Mouse (Mus musculus) T-helper 17 cell (primary cell): ENCODE data around the gene Map4.

Experiments
- in situ Hi-C, 2 experiments: fragments of 300-600 bp; cut with MboI, MseI; formaldehyde crosslinking; loops; 1 replicate in 1 of 2; 2 replicates in 1 of 2; pipeline ENCODE4 v1.15.1; 2025; ENCODE audit warnings: high pct_unique_total_duplicates in 2 of 2

The Map4 gene

DNA sequence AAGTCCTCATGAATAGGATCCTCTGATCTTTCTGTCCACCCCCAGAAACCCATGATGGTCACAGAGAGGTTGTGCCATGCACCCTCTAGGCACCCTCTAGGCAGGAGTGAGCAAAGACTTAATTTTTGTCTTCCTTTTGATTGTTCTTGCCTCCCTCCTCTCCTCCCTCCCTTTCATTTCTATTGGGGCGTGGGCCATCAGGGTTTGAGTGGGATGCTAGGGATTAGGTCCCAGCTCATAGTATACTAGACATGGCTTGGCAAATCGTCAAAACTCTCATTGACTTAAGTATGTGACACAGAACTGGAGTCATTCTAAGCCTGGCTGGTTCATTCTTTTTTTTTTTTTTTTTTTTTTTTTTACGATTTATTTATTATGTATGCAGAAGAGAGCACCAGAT lies 123.5 kb downstream of the Map4 start:
- in situ Hi-C loops, result no loop called here

DNA sequence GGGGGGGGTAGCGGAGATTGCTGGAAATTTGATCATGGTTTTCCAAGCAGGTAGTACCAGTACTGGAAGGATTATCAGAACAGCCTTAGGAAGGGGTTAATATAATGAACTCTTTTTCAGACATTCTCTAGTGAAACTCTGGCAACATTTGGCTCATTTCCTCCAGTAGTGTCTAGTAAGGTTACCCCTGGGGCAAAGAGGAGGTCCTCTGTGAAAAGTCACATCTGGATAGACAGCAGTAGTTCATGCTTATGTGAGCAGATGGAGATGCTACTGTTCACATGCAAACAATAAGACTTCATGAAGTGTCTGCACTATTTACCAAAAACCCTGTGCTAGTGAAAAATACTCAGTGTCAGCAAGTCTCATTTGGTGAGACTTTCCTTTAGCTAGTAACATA lies 125.9 kb downstream of the Map4 start:
- in situ Hi-C loops, result no loop called here

DNA sequence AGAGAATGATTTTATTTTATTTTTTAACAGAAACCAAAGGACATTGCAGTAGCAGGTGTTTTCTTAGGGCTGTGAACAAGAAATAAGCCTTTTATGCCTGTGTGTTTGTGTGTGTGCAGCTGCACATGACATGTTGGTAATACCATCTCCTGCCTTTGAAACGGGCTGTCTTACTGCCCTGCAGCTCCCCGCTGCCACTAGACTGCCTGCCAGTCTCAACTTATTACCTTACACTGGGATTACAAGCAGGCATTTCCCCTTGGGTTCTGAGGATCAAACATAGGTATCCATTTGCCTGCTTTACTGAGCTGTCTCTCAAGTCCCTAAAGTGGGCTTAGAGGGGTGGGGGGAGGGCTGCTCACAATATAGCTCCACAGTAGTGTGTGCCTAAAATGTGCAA lies 129.5 kb downstream of the Map4 start:
- in situ Hi-C loops, result loop anchor here in 1 of 2 experiments (10.0 kb wide), 1 partner anchor 1356 kb away; no protein-coding TSS in a partner anchor

DNA sequence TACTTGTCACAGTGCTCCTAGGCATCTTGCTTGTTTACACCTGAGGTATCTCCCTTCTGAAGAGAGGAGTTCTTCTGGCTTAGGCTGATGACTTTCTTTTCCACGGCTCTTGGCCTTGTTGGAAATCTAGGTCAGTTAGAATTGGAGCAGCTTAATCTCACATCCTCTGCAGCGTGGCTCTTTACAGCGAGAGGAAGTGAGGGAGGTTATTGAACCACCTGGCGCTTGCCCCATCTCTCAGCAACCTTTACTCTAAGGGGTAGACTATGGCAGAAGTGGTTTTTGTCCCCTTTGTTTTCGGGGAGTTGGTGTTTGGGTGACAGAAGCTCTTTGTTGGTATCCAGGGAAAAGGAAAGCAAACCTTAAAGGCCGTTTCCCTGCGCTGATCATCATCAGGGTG lies 131.1 kb downstream of the Map4 start:
- in situ Hi-C loops, result loop anchor here in 1 of 2 experiments (10.0 kb wide), 1 partner anchor 1358 kb away; no protein-coding TSS in a partner anchor

DNA sequence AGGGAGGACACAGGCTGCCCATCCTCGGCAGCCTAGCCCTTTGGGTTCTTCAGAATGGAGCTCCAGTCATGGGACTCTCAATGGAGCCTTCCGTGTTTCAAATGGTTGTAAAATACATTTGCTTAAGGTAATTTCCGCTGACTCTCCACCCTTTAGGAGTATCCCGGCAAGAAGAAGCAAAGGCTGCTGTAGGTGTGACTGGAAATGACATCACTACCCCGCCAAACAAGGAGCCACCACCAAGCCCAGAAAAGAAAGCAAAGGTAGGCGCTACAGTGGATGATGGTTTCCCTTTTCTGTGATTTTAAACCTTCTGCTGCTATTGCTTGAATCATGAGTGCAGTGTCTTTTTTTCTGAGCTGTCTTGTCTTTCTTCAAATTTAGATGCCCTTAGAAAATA lies 131.6 kb downstream of the Map4 start:
- in situ Hi-C loops, result loop anchor here in 1 of 2 experiments (10.0 kb wide), 1 partner anchor 1358 kb away; no protein-coding TSS in a partner anchor

DNA sequence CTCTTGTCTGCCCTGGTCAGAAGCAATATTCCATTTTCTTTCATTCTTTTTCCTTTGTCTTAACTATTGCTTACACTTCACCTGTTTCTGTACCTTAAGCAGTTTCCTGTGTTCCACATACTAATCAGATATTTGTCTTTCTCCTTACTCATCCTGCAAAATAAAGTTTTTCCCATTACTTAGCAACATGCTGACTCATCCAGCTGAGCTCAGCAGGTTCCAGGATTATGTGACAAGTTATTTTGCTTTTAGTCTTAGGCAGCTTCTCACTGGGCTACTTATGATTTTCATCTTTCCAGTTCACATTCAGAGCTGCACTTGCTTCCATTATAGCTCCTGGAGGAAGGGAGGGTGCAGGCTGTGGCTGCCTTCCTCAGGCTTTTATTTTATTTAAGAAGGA lies 133.4 kb downstream of the Map4 start:
- in situ Hi-C loops, result loop anchor here in 1 of 2 experiments (10.0 kb wide), 1 partner anchor 1360 kb away; no protein-coding TSS in a partner anchor

DNA sequence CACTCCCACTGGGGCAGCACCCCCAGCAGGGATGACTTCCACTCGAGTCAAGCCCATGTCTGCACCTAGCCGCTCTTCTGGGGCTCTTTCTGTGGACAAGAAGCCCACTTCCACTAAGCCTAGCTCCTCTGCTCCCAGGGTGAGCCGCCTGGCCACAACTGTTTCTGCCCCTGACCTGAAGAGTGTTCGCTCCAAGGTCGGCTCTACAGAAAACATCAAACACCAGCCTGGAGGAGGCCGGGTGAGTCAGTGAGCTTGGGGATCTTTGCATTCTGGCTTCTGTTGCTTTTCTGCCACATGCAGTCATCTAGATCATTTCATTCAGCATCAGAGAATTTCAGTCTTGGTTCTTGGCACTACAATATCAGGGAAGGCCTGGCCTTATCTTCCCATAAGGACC lies 137.5 kb downstream of the Map4 start:
- in situ Hi-C loops, result loop anchor here in 1 of 2 experiments (10.0 kb wide), 1 partner anchor 1364 kb away; no protein-coding TSS in a partner anchor

DNA sequence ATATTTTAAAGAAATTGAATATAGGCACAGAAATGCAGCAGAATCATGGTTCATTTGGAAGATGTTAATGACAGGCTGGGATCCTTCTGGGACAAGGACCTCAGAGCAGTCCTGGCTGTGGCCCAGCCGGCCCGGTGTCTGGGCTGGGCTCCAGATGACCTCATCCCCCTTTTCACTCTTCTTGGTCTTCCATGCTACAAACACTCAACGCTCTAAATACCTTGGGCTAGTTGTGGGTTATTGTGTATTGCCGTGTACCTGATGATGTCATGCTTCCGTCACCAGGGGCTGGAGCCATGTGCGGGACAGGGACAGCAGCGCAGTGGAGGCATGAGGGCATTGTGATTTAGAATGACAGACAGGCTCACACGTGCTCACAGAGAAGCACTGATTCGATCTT lies 139.1 kb downstream of the Map4 start:
- in situ Hi-C loops, result loop anchor here (5.0 to 10.0 kb wide), 3 partner anchors 88 to 176 kb away; no protein-coding TSS in a partner anchor

DNA sequence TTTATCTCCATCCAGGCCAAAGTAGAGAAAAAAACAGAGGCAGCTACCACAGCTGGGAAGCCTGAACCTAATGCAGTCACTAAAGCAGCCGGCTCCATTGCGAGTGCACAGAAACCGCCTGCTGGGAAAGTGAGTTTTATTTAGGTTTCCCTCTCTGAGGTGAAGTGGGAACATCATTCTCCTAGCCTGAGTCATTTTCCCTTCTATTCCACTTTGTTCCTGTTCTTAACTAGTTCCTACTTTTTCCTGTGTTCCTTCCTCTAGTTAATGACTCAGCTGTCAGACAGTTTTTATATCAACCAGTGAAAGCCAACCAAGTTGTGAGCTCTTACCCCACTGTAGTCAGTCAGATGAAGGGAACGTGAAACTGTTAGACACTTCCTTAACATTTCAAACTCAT lies 139.8 kb downstream of the Map4 start:
- in situ Hi-C loops, result loop anchor here (5.0 to 10.0 kb wide), 3 partner anchors 89 to 176 kb away; no protein-coding TSS in a partner anchor

DNA sequence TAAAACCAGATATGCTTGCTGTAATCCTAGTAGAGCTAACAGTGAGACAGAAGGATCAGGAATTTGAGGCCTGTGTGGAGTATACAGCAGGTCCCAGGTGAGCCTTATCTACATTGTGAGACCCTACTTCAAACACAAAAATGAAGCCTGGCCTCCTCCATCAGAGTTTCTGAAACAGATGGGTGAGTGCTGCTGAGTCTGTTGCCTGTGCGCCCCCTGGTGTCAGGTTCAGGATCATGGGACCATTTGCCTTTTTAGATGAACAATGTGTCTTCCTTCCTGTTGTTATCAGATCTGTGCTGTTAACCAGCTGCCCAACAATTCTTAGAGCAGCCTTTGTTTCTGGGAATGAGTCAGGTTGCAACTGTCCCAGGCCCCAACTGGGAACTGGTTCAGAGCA lies 140.6 kb downstream of the Map4 start:
- in situ Hi-C loops, result loop anchor here (5.0 to 10.0 kb wide), 3 partner anchors 90 to 177 kb away; no protein-coding TSS in a partner anchor

DNA sequence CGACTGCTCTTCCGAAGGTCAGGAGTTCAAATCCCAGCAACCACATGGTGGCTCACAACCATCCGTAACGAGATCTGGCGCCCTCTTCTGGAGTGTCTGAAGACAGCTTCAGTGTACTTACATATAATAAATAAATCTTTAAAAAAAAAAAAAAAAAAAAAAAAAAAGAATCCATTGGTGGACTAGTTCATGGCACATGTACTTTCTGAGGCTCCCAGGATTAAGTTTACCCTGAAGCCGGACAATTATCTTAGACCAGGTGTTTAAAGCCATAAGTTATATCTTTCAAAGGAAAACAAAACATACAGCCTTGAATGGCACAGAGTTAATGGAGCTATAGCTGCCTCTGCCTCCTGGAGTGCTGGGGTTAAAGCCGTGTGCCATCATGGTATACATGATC lies 145.2 kb downstream of the Map4 start:
- in situ Hi-C loops, result loop anchor here in 1 of 2 experiments (10.0 kb wide), 1 partner anchor 182 kb away; no protein-coding TSS in a partner anchor

DNA sequence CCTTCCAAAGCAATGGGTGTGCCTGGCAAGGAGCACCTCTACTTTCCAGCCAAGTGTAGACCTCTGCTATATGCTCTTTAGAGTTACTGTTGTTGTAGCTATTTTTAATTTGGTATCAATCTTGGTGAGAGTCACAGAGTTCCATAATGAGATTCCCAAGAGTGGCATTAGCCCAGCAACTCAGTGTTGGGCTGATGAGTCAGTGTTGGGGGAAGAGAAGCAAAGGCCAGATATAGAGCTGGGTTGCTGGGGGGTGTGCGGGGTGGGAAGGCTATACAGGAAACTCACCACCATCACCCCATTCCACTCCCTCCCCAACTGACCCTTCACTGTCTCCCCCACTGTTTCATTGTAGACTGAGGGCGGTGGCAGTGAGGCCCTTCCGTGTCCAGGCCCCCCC lies 149.8 kb downstream of the Map4 start:
- in situ Hi-C loops, result no loop called here

DNA sequence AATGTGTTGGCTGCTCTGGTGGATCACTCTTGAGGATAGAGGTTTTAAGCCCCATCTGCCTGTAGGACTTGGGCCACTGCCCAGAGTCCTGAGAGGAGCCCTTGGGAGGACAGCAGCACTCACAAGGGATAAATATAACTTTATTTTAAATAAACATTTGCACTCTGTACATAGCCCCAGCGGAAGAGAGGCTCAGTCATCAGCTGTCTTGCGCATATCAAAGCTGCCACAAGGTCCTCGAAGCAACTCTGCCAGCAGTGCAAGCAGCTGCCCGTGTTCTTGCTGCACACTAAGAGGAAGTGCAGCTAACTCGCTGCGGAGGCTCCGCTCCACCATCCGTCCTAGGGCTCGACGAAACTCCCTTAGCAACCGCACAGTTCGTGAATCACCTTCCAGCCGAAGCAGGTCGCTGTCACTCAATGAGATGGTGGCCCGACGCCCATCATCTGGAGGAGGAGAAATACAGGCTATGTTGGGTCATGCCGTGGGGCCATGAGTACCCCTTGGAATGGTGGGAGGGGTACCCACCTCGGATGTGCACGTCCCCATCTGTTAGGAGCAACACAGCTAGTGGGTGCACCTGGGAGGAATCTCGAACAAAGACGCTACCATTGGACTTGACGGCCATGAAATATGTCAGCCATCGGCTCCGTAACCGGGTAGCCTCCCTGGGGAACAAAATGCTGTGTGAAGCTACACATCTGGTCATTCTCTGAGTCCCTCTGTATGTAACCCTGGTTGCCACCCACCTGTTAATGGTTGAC lies 153.1 kb downstream of the Map4 start:
- in situ Hi-C loops, result no loop called here

DNA sequence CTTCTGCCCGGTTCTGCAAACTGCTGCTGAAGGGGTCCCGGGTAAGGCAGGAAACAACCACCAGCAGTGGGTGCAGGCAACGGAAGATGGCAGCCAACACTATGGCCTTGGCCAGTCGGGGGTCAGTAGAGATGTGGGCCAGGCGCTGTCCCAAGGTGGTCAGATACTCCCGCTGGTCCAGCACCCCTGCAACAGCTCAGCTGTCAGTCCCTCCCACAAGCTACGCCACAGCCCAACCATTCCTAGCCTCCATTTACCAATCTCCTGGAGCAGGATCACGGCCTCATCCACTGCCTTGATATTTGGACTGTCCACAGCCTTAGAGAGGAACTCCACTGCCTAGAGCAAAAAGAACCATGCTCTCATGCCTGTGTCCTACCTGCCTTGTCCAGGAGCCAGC lies 154.4 kb downstream of the Map4 start:
- in situ Hi-C loops, result no loop called here

DNA sequence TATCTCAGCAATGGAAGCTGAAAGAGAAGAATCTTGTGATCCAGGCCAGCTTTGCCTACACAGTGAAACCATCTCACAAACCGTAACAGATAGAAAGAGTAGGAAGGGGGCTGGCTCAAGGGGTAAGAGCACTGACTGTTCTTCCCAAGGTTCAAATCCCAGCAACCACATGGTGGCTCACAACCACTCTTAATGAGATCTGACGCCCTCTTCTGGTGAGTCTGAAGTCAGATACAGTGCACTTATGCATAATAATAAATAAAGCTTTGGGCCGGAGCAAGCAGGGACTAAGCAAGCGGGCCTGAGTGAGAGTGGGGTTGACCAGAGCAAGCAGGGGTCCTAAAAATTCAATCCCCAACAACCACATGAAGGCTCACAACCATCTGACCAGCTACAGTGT lies 162.0 kb downstream of the Map4 start:
- in situ Hi-C loops, result loop anchor here in 1 of 2 experiments (5.0 kb wide), 1 partner anchor 191 kb away; no protein-coding TSS in a partner anchor

DNA sequence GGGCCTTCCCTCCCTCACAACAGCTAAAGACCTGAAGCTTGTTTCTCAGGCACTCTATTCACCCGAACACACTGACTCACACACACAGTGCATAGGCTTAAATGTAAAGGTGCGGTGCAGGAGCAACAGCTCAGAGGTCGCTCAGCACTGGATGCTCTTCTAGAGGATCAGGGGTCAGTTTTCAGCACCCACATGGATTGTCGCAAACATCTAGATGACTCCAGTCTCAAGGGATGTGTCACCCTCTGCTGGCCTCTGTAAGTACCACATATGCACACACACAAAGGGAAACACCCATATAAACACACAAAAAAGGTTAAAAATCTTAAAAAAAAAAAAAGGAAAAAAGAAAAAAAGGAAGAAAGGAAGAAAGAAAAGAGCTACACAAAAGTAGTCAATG lies 163.5 kb downstream of the Map4 start:
- in situ Hi-C loops, result loop anchor here in 1 of 2 experiments (5.0 kb wide), 1 partner anchor 192 kb away; no protein-coding TSS in a partner anchor

DNA sequence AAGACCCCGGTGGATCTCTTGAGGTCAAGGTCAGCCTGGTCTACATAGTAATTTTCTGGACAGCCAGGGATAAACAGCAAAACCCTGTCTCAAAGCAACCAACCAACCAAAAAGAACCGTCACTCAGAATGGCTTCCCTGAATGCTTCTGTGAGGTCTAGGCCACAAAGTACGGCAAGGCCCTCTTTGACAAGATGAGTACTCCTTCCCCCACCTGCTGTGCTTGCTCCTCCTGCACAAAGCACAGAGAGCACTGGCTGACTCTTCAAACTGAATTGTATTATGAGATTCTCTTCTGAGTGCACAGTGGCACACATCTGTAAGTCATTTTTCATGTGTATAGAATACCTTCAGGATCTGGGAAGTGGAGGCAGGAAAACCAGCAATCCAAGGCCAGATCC lies 166.5 kb downstream of the Map4 start:
- in situ Hi-C loops, result no loop called here

DNA sequence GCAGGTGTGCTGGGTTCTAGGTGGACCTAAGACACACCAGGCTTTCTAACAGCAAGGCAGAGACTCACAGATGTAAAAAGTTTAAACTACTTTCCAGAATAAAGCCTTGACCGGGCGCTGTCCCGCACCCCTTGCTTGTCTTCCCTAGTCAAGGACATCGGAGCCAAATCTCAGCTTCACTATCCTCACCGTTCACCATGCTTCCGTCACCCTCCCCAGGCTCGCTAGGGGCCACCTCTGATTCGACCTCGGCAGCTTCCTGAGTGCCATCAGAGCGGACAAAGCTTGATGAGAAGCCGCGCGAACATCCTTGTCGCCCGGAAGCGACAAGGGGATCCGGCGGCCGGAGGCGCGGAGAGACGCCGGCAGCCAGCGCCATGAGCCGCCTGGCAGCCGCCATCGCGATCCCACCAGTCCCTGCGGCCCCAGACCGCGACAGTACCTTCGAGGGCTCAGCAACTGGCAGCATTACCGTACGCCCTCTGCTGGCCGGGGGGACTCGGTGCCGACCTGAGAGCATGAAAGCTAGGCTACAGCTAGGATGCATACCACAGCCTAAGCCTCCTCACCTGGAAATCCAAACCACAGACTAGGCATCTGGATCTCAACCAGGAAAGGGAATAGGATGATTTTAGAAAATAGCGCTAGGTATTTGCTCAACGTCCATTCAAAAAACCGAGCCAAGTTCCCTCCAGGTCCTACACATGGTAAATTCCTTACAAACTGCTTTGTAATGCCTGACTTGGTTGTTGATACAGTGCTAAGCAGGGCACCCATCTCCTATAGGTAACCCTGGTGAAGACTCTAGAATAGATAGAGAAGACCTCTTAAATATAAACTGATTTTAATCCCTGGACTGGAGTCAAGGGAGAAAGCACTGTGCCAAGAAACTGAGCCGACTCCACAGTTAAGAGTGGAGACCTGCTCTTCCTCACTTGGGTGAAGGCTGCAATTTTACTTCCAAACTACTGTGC lies 169.7 kb downstream of the Map4 start:
- in situ Hi-C loops, result no loop called here

DNA sequence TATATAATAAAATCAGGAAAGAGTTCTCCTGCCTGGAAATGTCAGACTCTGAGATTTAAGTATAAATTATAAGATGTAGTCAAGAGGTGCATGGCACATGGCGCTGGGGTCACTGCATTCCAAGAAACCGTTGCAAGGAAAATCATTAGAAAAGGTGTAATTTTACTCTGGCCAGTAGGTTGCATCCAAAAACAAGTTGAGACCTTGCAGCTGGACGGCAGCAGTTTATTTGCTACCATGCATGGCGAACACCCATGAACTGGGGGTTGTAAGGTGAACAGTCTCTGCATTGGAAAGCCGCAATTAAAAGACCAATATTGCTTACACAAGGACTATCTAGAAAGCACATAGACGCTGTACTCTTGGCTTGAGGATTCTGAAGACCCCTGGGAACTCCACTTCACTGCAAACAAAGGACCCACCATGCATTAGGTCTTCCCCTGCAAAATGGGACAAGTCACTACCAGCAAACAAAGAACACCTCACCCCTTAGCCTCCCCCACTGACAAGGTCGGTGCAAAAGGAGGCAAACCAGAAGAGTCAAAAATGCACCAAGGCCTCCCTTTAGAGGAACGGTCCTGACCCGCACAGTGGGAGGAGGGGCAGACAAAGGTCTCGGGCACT lies 185.2 kb downstream of the Map4 start:
- in situ Hi-C loops, result no loop called here

DNA sequence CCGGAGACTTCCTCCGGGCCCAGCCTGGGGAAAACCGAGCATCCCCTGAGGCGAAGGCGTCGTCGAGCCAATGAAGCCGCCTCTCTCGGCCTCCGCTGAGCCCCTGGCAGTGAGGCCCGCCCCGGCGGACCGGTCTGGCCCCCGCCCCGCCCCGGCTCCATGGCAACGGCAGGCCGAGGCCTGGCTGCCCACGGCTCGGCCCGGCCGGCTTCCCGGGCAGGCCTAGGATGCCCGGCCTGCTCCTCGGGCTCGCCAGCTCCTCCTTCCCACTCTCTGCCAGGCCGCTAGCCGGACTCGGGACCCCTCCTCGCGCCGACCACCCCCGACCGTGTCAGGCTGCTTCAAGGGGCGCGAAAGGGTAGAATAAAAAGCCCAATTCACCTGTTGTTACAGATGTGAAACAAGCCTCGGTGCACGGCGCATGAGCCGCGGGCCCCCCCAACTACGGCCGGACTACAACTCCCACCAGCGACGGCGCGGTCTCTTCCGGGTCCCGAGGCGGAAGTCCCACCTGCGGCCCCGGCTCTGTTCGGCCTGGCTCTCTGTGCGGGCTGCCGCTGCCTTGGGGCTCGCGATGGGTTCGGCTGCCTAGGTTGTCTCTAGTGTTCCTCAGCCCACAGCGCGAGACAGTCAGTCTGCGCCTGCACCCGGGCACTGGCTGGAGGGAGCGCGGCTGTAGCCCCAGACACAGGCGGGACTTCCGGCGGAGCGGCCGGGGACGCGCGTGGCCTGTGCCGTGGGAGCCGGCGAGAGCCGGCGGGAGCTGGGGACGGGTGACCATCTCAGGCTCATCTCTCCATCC lies 185.9 kb downstream of the Map4 start, which contains the start of gene Smarcc1:
Gene Smarcc1 (plus strand): TSS at position 732 of the 802 bp plus-strand sequence.
- in situ Hi-C loops, result no loop called here
